Mouse (Mus musculus) megakaryocyte-erythroid progenitor cell, adult 5-6 weeks (primary cell): ENCODE data around the gene Clk3. TPM values are rescaled to one million over a fixed set of nuclear protein-coding genes. Genes with fewer than 3 reads are reported as not detected.

Experiments
- ATAC-seq: replicated peaks from 2 replicates; pipeline ENCODE4 v1.8.0; 2016; ENCODE audit warnings: mild to moderate bottlenecking, inconsistent platforms; ENCODE audit not compliant: severe bottlenecking, poor library complexity, low FRiP score, low TSS enrichment
- total RNA-seq, 2 experiments: library from RNA; stranded (forward) in 1 of 2; stranded (reverse) in 1 of 2; fragments of 200-1000, 215-1000 nt in 1 of 2; fragments of >200 nt in 1 of 2; fragmentation: Nextera tagmentation in 1 of 2; gene quantifications; 2 replicates each; pipeline ENCODE4 v1.2.3; 2014 to 2017

Gene Clk3
- total RNA-seq, 2 experiments from 2014 or later = 24.7 to 58.1 TPM

- no peak for ATAC-seq
These were observed 8.5 kb upstream of the Clk3 start for GRCm38 (mm10) chr9:57774168-57774567.

GRCm38 (mm10) chr9:57773754-57774153 lies 8.1 kb upstream of the Clk3 start:
- ATAC-seq = no peak

- peak; percentile 59 for ATAC-seq
These were observed 5.2 kb upstream of the Clk3 start for GRCm38 (mm10) chr9:57770836-57771235.

- no peak for ATAC-seq
These were observed 4.6 kb upstream of the Clk3 start for GRCm38 (mm10) chr9:57770214-57770613.

GRCm38 (mm10) chr9:57769539-57770069 lies 3.9 kb upstream of the Clk3 start:
- peak; percentile 77 for ATAC-seq

GRCm38 (mm10) chr9:57767231-57767630 lies 1.6 kb upstream of the Clk3 start:
- ATAC-seq = no peak

- ATAC-seq = no peak
These were observed 771 bp upstream of the Clk3 start for GRCm38 (mm10) chr9:57766431-57766830.

GRCm38 (mm10) chr9:57764974-57765363 lies 691 bp downstream of the Clk3 start:
- peak; percentile 38 for ATAC-seq

GRCm38 (mm10) chr9:57764147-57764973 lies 1.3 kb downstream of the Clk3 start:
- ATAC-seq = peak; percentile 37

- ATAC-seq = peak; percentile 27; the same call in 1 of the 2 replicates
These were observed 3.1 kb downstream of the Clk3 start for GRCm38 (mm10) chr9:57762563-57762991.

- ATAC-seq = no peak
These were observed 3.8 kb downstream of the Clk3 start for GRCm38 (mm10) chr9:57761563-57762551.

- ATAC-seq = no peak
These were observed 5.1 kb downstream of the Clk3 start for GRCm38 (mm10) chr9:57760416-57761146.

- ATAC-seq = peak; percentile 49
These were observed 6.4 kb downstream of the Clk3 start for GRCm38 (mm10) chr9:57759289-57759688.

- ATAC-seq = no peak
These were observed 7.1 kb downstream of the Clk3 start for GRCm38 (mm10) chr9:57758528-57758927.

GRCm38 (mm10) chr9:57757578-57757977 lies 8.1 kb downstream of the Clk3 start:
- peak; percentile 58 for ATAC-seq

GRCm38 (mm10) chr9:57750901-57751300 lies 14.8 kb downstream of the Clk3 start:
- ATAC-seq = no peak

- ATAC-seq = no peak
These were observed 16.8 kb downstream of the Clk3 start for GRCm38 (mm10) chr9:57748831-57749230.

- no peak for ATAC-seq
These were observed 17.5 kb downstream of the Clk3 start for GRCm38 (mm10) chr9:57748137-57748536.

- ATAC-seq = no peak
These were observed 18.6 kb downstream of the Clk3 start for GRCm38 (mm10) chr9:57747067-57747466.
